Mouse (Mus musculus) cerebral cortex, adult 2 months (tissue): ENCODE measurements around the gene Robo3.

ENCODE experiments used
- WGBS: fragments of 180-500 bp; shearing (Covaris S2); methylation state at CpG from one replicate; pipeline ENCODE4 v1.1.7; 2018; 5-methylcytosine and 5-hydroxymethylcytosine counted together

The Robo3 gene

DNA sequence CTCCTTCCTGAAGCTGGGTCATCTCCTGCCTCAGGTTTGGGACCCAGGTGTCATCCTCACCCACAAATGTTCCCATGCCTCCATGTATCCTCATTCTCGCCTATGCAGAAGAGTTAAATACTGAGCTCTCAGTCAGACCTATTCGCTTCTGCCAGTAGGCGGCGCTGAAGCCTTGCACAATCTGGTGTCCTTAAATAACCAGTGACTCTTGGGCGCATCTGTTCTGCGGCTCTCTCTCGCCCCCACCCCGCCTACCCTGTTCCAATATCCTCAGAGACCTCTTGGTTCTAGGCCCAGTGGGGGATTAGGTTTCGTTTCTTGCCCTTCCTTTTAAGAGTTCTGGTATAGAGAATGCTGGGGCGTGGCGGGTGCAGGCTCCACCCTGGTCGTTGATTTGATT is 2.5 kb downstream of the Robo3 start:
- whole genome bisulfite sequencing: 4% methylated on average over 12 of the region's 12 CpGs

DNA sequence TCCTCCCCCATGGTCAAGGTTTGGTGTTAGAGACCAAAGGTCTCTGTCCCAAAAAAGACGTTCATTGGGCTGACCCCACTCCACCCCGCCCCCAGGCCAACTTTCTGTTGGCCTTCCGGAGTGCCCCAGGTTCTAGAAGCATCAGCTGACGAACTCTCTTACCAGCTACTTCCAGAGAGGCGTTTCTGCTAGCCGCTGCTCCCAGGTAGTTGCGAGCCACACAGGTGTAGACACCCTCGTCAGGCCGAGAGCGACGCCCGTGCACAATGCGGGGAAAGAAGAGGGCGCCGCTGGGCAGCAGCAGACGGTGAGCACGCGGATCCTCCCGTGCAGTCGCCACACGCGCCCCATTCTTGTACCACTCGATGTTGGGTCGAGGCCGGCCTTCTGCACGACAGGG is 3.7 kb downstream of the Robo3 start:
- WGBS: 66% methylated on average over 26 of the region's 26 CpGs

DNA sequence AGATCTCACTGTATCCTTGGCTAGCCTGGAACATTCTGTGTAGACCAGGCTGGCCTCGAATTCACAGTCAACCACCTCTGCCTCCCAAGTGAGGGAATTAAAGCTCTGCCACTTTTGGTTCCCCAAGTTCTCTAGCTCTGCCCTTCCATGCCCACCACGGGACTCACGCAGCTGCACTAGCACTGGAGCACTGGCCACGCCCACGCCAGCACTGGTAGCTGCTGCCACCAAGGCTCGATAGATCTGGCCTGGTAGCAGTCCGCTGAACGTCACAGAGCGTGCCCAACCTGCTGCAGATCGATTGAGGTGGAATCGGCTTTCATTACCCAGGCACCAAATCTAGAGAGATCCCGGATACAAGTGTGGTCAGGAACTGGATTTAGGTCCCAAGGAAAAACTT is 11.8 kb downstream of the Robo3 start:
- WGBS: 42% methylated on average over 12 of the region's 12 CpGs

- WGBS: 2% methylated on average over 27 of the region's 27 CpGs
These were observed 12.4 kb downstream of the Robo3 start for GRCm38 (mm10) chr9:37420676-37421075.

- 78% methylated on average over 4 of the region's 4 CpGs for WGBS
These were observed 14.3 kb downstream of the Robo3 start for GRCm38 (mm10) chr9:37418791-37419190.

DNA sequence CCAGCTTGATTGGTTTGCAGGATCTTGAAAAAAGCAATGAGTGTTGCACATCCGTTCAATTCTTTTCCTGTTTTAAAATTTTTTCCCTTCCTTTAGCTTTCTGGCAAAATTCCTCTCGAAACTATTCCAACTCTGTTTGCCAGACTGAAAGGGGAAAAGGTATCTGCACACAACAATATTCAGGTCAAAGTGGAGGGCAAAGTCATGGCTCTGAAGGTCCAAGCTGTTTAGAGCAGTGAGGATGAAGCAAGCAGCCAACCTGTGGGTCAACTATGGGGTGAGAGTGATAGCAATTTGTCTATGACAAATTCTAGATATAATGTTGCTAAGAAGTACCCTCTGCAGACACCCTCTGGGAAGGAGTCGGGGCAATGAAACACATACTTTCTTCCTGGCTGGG is 18.4 kb downstream of the Robo3 start:
- WGBS: 70% methylated on average over 3 of the region's 3 CpGs

GRCm38 (mm10) chr9:37412989-37413388 is 20.1 kb downstream of the Robo3 start:
- WGBS: 70% methylated on average over 3 of the region's 3 CpGs

GRCm38 (mm10) chr9:37409698-37410445 is 23.2 kb downstream of the Robo3 start:
- 76% methylated on average over 8 of the region's 8 CpGs for WGBS

DNA sequence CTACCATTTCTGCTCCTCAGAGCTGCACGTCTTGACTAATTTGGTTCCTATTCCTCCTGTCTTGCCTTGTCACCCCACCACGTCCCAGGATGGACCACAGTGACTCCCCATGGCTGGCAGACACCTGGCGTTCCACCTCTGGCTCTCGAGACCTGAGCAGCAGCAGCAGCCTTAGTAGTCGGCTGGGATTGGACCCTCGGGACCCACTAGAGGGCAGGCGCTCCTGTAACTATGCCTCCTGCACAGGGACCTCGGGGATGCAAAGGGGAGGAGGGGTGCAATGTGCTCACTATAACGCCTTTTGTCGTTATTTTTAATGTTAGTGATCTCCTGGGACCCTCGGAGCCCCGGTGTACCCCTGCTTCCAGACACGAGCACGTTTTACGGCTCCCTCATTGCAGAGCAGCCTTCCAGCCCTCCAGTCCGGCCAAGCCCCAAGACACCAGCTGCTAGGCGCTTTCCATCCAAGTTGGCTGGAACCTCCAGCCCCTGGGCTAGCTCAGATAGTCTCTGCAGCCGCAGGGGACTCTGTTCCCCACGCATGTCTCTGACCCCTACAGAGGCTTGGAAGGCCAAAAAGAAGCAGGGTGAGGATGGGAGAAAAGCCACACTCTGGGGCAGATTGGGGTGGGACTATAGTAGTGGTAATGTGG is 25.1 kb downstream of the Robo3 start:
- 34% methylated on average over 19 of the region's 19 CpGs for WGBS

DNA sequence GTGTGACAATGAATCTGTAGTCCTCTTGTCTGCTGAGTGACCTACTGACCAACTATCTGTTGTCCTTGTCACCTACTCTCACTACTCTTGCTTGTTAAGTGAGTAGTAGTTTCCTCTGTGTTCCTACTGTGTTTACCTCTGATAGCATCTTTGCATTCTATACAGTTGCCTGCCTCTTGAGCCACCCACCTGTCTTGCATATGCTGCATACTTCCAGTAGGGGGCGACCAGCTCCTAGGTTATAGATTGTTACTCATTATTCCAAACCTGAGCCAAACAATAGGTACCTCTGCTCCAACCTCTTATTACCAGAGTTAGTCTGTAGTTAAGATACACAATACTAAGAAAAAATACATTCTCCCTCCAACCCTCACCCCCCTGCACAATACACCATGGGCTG is 26.7 kb downstream of the Robo3 start:
- WGBS: 3% methylated on average over 1 of the region's 1 CpGs

- WGBS: 84% methylated on average over 7 of the region's 7 CpGs
These were observed 30.0 kb downstream of the Robo3 start for GRCm38 (mm10) chr9:37403011-37403410.

GRCm38 (mm10) chr9:37402501-37402900 is 30.5 kb downstream of the Robo3 start:
- WGBS: 94% methylated on average over 7 of the region's 7 CpGs

DNA sequence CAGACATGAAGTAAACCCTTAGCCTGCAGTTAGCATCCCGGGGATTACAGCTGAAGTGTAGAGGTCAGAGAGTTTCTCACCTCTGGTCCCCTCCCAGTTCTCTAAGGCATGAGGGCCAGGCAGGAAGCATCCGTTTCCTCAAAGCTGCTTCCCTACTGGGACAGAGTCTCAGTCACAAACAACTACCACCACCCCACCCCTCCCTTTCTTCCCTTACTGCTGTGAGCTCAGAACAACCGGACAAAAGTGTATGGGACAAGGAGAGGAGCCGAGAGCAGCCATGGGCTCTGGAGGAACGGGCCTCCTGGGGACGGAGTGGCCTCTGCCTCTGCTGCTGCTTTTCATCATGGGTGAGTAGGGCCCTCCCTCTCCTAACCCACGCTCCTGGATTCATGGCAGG is 31.2 kb downstream of the Robo3 start, which contains the start of gene Robo4:
Gene Robo4 (plus strand): TSS at position 96 of the 400 bp plus-strand sequence.
- 54% methylated on average over 7 of the region's 7 CpGs for WGBS

- 68% methylated on average over 2 of the region's 2 CpGs for WGBS
These were observed 32.5 kb downstream of the Robo3 start for GRCm38 (mm10) chr9:37400585-37400984.

GRCm38 (mm10) chr9:37393482-37394131 is 39.4 kb downstream of the Robo3 start:
- WGBS: 73% methylated on average over 8 of the region's 8 CpGs

- 75% methylated on average over 2 of the region's 2 CpGs for WGBS
These were observed 41.0 kb downstream of the Robo3 start for GRCm38 (mm10) chr9:37392071-37392470.

DNA sequence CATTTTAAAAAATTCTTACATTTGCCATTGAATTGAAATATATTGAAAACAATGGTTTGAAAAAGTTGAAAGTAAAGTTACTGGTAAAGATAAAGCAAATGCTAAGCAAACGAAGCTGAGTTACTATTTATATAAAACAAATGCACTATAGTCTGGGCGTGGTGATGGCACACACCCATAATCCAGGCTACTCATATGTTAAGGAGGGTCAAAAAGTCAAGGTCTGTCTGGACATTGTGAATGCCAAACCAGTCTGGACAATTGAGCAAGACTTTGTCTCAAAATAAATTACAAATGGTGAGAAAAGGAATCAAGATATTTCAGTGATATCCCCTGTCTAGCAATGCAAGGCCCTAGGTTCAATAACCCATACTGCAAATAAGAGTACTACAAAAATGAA is 42.2 kb downstream of the Robo3 start:
- 85% methylated on average over 2 of the region's 2 CpGs for WGBS

DNA sequence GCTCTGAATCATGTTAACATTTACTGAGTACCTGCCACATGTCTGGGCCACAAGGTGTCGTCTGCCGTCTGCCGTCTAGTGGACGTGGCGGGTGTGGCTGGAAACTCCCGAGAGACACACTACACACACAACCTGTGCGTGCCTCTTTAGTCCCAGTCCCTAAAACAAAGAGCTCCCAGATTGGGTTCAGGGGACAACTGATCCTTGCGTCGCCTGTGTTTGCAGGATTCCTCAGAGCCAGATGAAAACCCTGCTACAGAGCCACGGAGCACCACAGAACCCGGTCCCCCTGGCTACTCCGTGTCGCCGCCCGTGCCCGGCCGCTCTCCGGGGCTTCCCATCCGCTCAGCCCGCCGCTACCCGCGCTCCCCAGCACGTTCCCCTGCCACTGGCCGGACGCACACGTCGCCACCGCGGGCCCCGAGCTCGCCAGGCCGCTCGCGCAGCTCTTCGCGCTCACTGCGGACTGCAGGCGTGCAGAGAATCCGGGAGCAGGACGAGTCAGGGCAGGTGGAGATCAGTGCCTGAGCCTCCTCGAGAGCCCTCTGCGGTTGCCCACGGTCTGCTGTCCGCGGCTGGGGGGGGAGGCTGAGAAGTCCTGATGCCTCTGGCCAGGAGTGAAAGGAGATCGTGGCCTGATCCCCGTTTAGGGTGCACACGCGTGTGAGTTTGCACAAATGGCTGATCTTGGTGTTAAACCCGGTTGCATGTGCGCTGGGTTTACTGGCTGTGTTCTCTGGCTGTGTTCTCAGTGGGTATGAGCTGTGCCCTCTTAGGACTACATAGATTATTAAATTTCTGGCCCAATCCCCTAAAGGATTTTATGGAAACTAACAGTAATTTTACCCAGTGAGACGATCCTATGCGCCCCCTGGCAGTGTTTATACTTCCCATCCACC is 48.5 kb downstream of the Robo3 start:
- 17% methylated on average over 54 of the region's 54 CpGs for WGBS

- WGBS: 88% methylated on average over 6 of the region's 6 CpGs
These were observed 49.9 kb downstream of the Robo3 start for GRCm38 (mm10) chr9:37383161-37383560.

GRCm38 (mm10) chr9:37375718-37376117 is 57.3 kb downstream of the Robo3 start:
- WGBS: 55% methylated on average over 5 of the region's 5 CpGs

GRCm38 (mm10) chr9:37371232-37371801 is 61.7 kb downstream of the Robo3 start:
- WGBS: 80% methylated on average over 7 of the region's 7 CpGs
